Mouse (Mus musculus) embryonic fibroblast, embryonic 13.5 days (primary cell): ENCODE results near the gene Pacs2.

ENCODE experiments used
- CTCF ChIP-seq: IDR thresholded peaks from 2 replicates; pipeline ENCODE4 v1.5.1; 2011; ENCODE audit warnings: mild to moderate bottlenecking, control low read depth, low read length, moderate library complexity, borderline replicate concordance; ENCODE audit not compliant: insufficient read depth
- POLR2A ChIP-seq: IDR thresholded peaks from 2 replicates; pipeline ENCODE4 v1.6.1; 2011; ENCODE audit warnings: low read depth, mild to moderate bottlenecking, control low read depth, low read length, moderate library complexity

DNA sequence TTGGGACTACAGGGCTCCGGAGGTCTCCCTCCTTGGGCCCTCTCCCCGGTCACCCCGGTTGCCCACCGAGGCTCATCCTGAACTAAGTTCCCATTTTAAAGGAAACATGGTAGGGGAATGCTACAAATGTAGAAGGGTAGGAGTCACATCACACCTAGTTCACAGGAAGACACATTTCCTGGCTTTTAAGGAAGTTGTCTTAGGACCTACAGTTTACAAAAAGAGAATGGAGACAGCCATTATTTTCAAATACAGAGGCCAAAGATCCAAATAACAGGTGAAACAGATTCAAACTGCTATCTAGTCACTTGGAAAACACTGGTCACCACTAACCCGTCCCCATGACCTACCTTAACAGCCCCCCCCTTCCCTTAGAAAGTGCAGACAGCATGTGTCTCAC lies 1.9 kb upstream of the Pacs2 start:
- no peak for TF ChIP-seq CTCF
- no peak for TF ChIP-seq POLR2A
